Mouse (Mus musculus) stomach, postnatal 0 days (tissue): Measurements from ENCODE around the gene Evi2a.

ENCODE experiments used
- CTCF ChIP-seq: IDR thresholded peaks from 2 replicates; pipeline ENCODE4 v1.5.1; 2016; ENCODE audit warnings: antibody characterized with exemption, low read depth, mild to moderate bottlenecking, moderate library complexity
- EP300 ChIP-seq: optimal IDR thresholded peaks from 2 replicates; pipeline ENCODE3; 2016; ENCODE audit warnings: antibody characterized with exemption

GRCm38 (mm10) chr11:79524310-79524575 lies 6.2 kb downstream of the Evi2a start:
- TF ChIP-seq EP300 (no peak), CTCF (no peak)
